Mouse (Mus musculus) small intestine, adult 2 months (tissue): ENCODE data around the gene Reep1.

ENCODE experiments used
- CTCF ChIP-seq: fragments of 200-500 bp; IDR thresholded peaks from 2 replicates; pipeline ENCODE4 v1.5.1; 2012; ENCODE audit warnings: low read depth, mild to moderate bottlenecking, control low read depth, inconsistent platforms, low read length, moderate library complexity, mixed read lengths; ENCODE audit not compliant: insufficient replicate concordance, insufficient read length; ENCODE audit errors: extremely low read depth
- POLR2A ChIP-seq: fragments of 200-500 bp; IDR thresholded peaks from 2 replicates; pipeline ENCODE4 v1.6.1; 2012; ENCODE audit warnings: low read depth, mild to moderate bottlenecking, control low read depth, inconsistent platforms, low read length, moderate library complexity

DNA sequence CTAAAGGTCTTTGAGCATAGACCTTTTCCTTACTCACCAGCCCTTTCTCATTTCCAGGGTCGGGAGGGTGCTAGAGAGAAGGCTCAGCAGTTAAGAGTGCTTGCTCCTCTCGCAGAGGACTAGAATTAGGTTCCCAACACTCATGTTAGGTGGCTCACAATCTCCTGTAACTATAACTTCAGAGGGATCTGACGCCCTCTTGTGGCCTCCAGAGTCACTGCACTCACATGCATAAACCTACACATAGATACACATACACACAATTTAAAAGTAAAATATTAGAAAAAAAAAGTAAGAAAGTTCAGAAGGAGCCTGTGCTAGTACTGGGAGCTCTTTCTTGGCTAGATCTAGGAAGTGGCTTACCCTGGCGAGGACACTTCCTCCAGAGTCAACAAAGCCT lies 63.9 kb downstream of the Reep1 start:
- no peak for TF ChIP-seq CTCF
- no peak for TF ChIP-seq POLR2A
